Mouse (Mus musculus) MEL (cell line): ENCODE measurements around the gene Acot13. TPM values are rescaled to one million over a fixed set of nuclear protein-coding genes. Genes with fewer than 3 reads are reported as not detected.

Source experiments
- DNase-seq: peaks from one replicate; pipeline ENCODE4 v3.0.0; 2011; ENCODE audit warnings: low read depth, low spot score
- H3K27ac ChIP-seq: 2 replicates; pipeline ENCODE4 v1.5.1; 2012; ENCODE audit warnings: low read depth, mild to moderate bottlenecking, control low read depth, low read length, moderate library complexity; ENCODE audit not compliant: control insufficient read depth
- H3K27me3 ChIP-seq, 2 experiments: fragments of 150-350 bp in 1 of 2; sonication (generic) in 1 of 2; 2 replicates each; pipeline ENCODE4 v1.6.1; 2012; ENCODE audit warnings: low read length in 2 of 2, mild to moderate bottlenecking in 2 of 2, improper control_type of control experiment in 1 of 2, moderate library complexity in 1 of 2; ENCODE audit not compliant: insufficient read depth in 2 of 2, control insufficient read depth in 1 of 2
- H3K36me3 ChIP-seq, 2 experiments: 2 replicates each; pipeline ENCODE4 v1.6.1; 2012 to 2014; ENCODE audit warnings: low read length in 2 of 2, improper control_type of control experiment in 1 of 2, inconsistent platforms in 1 of 2, mild to moderate bottlenecking in 1 of 2; ENCODE audit not compliant: insufficient read depth in 2 of 2, control insufficient read depth in 1 of 2
- H3K4me1 ChIP-seq, 2 experiments: fragments of 150-350 bp in 1 of 2; sonication (generic) in 1 of 2; 2 replicates each; pipeline ENCODE4 v1.6.1; 2012; ENCODE audit warnings: low read length in 2 of 2, improper control_type of control experiment in 1 of 2, mild to moderate bottlenecking in 1 of 2; ENCODE audit not compliant: insufficient read depth in 2 of 2, control insufficient read depth in 1 of 2
- H3K4me3 ChIP-seq, 2 experiments: fragments of 150-350 bp in 1 of 2; sonication (generic) in 1 of 2; 2 replicates each; pipeline ENCODE4 v1.5.1; 2012; ENCODE audit warnings: low read depth in 2 of 2, low read length in 2 of 2, mild to moderate bottlenecking in 2 of 2, moderate library complexity in 2 of 2, control low read depth in 1 of 2, improper control_type of control experiment in 1 of 2; ENCODE audit not compliant: control insufficient read depth in 1 of 2, insufficient read depth in 1 of 2
- H3K79me2 ChIP-seq: 2 replicates; pipeline ENCODE4 v1.6.1; 2012; ENCODE audit warnings: mild to moderate bottlenecking, low read length, moderate library complexity; ENCODE audit not compliant: control insufficient read depth, poor library complexity, insufficient read depth
- H3K9ac ChIP-seq: 2 replicates; pipeline ENCODE4 v1.6.1; 2012; ENCODE audit warnings: low read depth, mild to moderate bottlenecking, control low read depth, low read length, moderate library complexity; ENCODE audit not compliant: control insufficient read depth, poor library complexity, severe bottlenecking
- H3K9me3 ChIP-seq: fragments of 150-350 bp; sonication (generic); replicated peaks from 2 replicates; pipeline ENCODE4 v1.6.1; 2012; ENCODE audit warnings: mild to moderate bottlenecking, low read length, improper control_type of control experiment, moderate library complexity; ENCODE audit not compliant: insufficient read depth
- BHLHE40 ChIP-seq: IDR thresholded peaks from 2 replicates; pipeline ENCODE4 v1.6.1; 2012; ENCODE audit warnings: low read depth, mild to moderate bottlenecking, inconsistent platforms, low read length, improper control_type of control experiment, borderline replicate concordance
- CHD1 ChIP-seq: IDR thresholded peaks from 2 replicates; pipeline ENCODE4 v1.6.1; 2012; ENCODE audit warnings: low read depth, mild to moderate bottlenecking, inconsistent platforms, low read length, improper control_type of control experiment
- CHD2 ChIP-seq: IDR thresholded peaks from 2 replicates; pipeline ENCODE4 v1.6.1; 2011; ENCODE audit warnings: low read length, improper control_type of control experiment
- CTCF ChIP-seq, 3 experiments: IDR thresholded peaks in 2 of 3; conservative IDR thresholded peaks in 1 of 3; 2 replicates each; pipeline ENCODE4 v1.5.1; 2011 to 2012; ENCODE audit warnings: low read length in 3 of 3, low read depth in 2 of 3, mild to moderate bottlenecking in 2 of 3, improper control_type of control experiment in 1 of 3, inconsistent platforms in 1 of 3, mixed read lengths in 1 of 3, moderate library complexity in 1 of 3; ENCODE audit not compliant: control insufficient read depth in 1 of 3, insufficient read depth in 1 of 3, poor library complexity in 1 of 3, severe bottlenecking in 1 of 3
- E2F4 ChIP-seq: IDR thresholded peaks from 2 replicates; pipeline ENCODE4 v1.6.1; 2011; ENCODE audit warnings: low read depth, low read length, improper control_type of control experiment, borderline replicate concordance
- ELF1 ChIP-seq: IDR thresholded peaks from 2 replicates; pipeline ENCODE4 v1.6.1; 2014; ENCODE audit warnings: low read depth, mild to moderate bottlenecking, inconsistent platforms, low read length, improper control_type of control experiment, moderate library complexity
- ETS1 ChIP-seq: IDR thresholded peaks from 2 replicates; pipeline ENCODE4 v1.6.1; 2012; ENCODE audit warnings: low read depth, mild to moderate bottlenecking, inconsistent platforms, low read length, improper control_type of control experiment, moderate library complexity
- GABPA ChIP-seq: IDR thresholded peaks from 2 replicates; pipeline ENCODE4 v1.6.1; 2012; ENCODE audit warnings: low read depth, mild to moderate bottlenecking, inconsistent platforms, low read length, improper control_type of control experiment, moderate library complexity
- GATA1 ChIP-seq: IDR thresholded peaks from 2 replicates; pipeline ENCODE4 v1.6.1; 2011; ENCODE audit warnings: low read depth, low read length, improper control_type of control experiment
- HCFC1 ChIP-seq: IDR thresholded peaks from 2 replicates; pipeline ENCODE4 v1.6.1; 2012; ENCODE audit warnings: low read depth, mild to moderate bottlenecking, inconsistent platforms, low read length, improper control_type of control experiment, moderate library complexity
- JUND ChIP-seq: IDR thresholded peaks from 2 replicates; pipeline ENCODE4 v1.6.1; 2011; ENCODE audit warnings: low read depth, mild to moderate bottlenecking, improper control_type of control experiment, low read length
- KAT2A ChIP-seq: conservative IDR thresholded peaks from 2 replicates; pipeline ENCODE4 v1.6.1; 2012; ENCODE audit warnings: low read depth, low read length, improper control_type of control experiment, inconsistent platforms
- MAFK ChIP-seq: IDR thresholded peaks from 2 replicates; pipeline ENCODE4 v1.6.1; 2011; ENCODE audit warnings: low read depth, mild to moderate bottlenecking, low read length, improper control_type of control experiment, borderline replicate concordance
- MAX ChIP-seq: IDR thresholded peaks from 2 replicates; pipeline ENCODE4 v1.6.1; 2011; ENCODE audit warnings: low read length, improper control_type of control experiment
- MEF2A ChIP-seq: IDR thresholded peaks from 2 replicates; pipeline ENCODE4 v1.6.1; 2014; ENCODE audit warnings: low read depth, mild to moderate bottlenecking, inconsistent platforms, low read length, improper control_type of control experiment; ENCODE audit not compliant: poor library complexity, insufficient replicate concordance, severe bottlenecking; ENCODE audit errors: extremely low read depth
- MXI1 ChIP-seq: IDR thresholded peaks from 2 replicates; pipeline ENCODE4 v1.6.1; 2011; ENCODE audit warnings: mild to moderate bottlenecking, low read depth, low read length, improper control_type of control experiment
- MYB ChIP-seq: IDR thresholded peaks from 2 replicates; pipeline ENCODE4 v1.6.1; 2011; ENCODE audit warnings: mild to moderate bottlenecking, low read depth, low read length, improper control_type of control experiment
- MYC ChIP-seq: IDR thresholded peaks from 2 replicates; pipeline ENCODE4 v1.6.1; 2011; ENCODE audit warnings: low read depth, mild to moderate bottlenecking, low read length, improper control_type of control experiment, moderate library complexity
- NELFE ChIP-seq: IDR thresholded peaks from 2 replicates; pipeline ENCODE4 v1.6.1; 2011; ENCODE audit warnings: low read depth, low read length, improper control_type of control experiment
- NRF1 ChIP-seq: IDR thresholded peaks from 2 replicates; pipeline ENCODE4 v1.6.1; 2014; ENCODE audit warnings: low read depth, mild to moderate bottlenecking, inconsistent platforms, low read length, improper control_type of control experiment, moderate library complexity; ENCODE audit not compliant: poor library complexity, insufficient read depth, severe bottlenecking
- POLR2A ChIP-seq, 2 experiments: IDR thresholded peaks; 2 replicates each; pipeline ENCODE4 v1.6.1; 2011 to 2012; ENCODE audit warnings: low read length in 2 of 2, mild to moderate bottlenecking in 2 of 2, control low read depth in 1 of 2, improper control_type of control experiment in 1 of 2, low read depth in 1 of 2, moderate library complexity in 1 of 2; ENCODE audit not compliant: control insufficient read depth in 1 of 2, insufficient read depth in 1 of 2, poor library complexity in 1 of 2
- POLR2AphosphoS2 ChIP-seq: IDR thresholded peaks from 2 replicates; pipeline ENCODE4 v1.6.1; 2011; ENCODE audit warnings: low read length, improper control_type of control experiment
- POLR2AphosphoS5 ChIP-seq: IDR thresholded peaks from 2 replicates; pipeline ENCODE4 v1.6.1; 2012; ENCODE audit warnings: low read depth, borderline replicate concordance, mild to moderate bottlenecking, inconsistent platforms, low read length, moderate library complexity, mixed read lengths
- RCOR1 ChIP-seq: IDR thresholded peaks from 2 replicates; pipeline ENCODE4 v1.6.1; 2012; ENCODE audit warnings: low read depth, mild to moderate bottlenecking, inconsistent platforms, low read length, improper control_type of control experiment
- SIN3A ChIP-seq: IDR thresholded peaks from 2 replicates; pipeline ENCODE4 v1.6.1; 2012; ENCODE audit warnings: low read length, improper control_type of control experiment, inconsistent platforms
- SMC3 ChIP-seq: IDR thresholded peaks from 2 replicates; pipeline ENCODE4 v1.6.1; 2011; ENCODE audit warnings: low read depth, low read length, improper control_type of control experiment
- TAL1 ChIP-seq: IDR thresholded peaks from 2 replicates; pipeline ENCODE4 v1.6.1; 2012; ENCODE audit warnings: mild to moderate bottlenecking, inconsistent platforms, low read length, moderate library complexity, mixed read lengths
- TBP ChIP-seq: IDR thresholded peaks from 2 replicates; pipeline ENCODE4 v1.8.0; 2011; ENCODE audit warnings: low read depth, low read length, improper control_type of control experiment
- TCF12 ChIP-seq: IDR thresholded peaks from 2 replicates; pipeline ENCODE4 v1.6.1; 2014; ENCODE audit warnings: low read depth, mild to moderate bottlenecking, inconsistent platforms, low read length, improper control_type of control experiment, moderate library complexity
- UBTF ChIP-seq: IDR thresholded peaks from 2 replicates; pipeline ENCODE4 v1.6.1; 2012; ENCODE audit warnings: low read depth, mild to moderate bottlenecking, inconsistent platforms, low read length, improper control_type of control experiment, moderate library complexity, borderline replicate concordance; ENCODE audit not compliant: insufficient read depth
- USF1 ChIP-seq: IDR thresholded peaks from 2 replicates; pipeline ENCODE4 v1.6.1; 2014; ENCODE audit warnings: low read depth, mild to moderate bottlenecking, inconsistent platforms, low read length, improper control_type of control experiment, moderate library complexity
- USF2 ChIP-seq, 2 experiments: IDR thresholded peaks; 2 replicates each; pipeline ENCODE4 v1.6.1; 2011 to 2012; ENCODE audit warnings: improper control_type of control experiment in 2 of 2, low read length in 2 of 2, borderline replicate concordance in 1 of 2, inconsistent platforms in 1 of 2, low read depth in 1 of 2, mild to moderate bottlenecking in 1 of 2; ENCODE audit not compliant: insufficient read depth in 1 of 2
- ZC3H11A ChIP-seq: IDR thresholded peaks from 2 replicates; pipeline ENCODE4 v1.6.1; 2012; ENCODE audit warnings: low read depth, mild to moderate bottlenecking, inconsistent platforms, low read length, improper control_type of control experiment
- ZKSCAN1 ChIP-seq: IDR thresholded peaks from 2 replicates; pipeline ENCODE4 v1.6.1; 2012; ENCODE audit warnings: low read depth, mild to moderate bottlenecking, inconsistent platforms, low read length, improper control_type of control experiment, moderate library complexity
- ZMIZ1 ChIP-seq: IDR thresholded peaks from 2 replicates; pipeline ENCODE4 v1.6.1; 2012; ENCODE audit warnings: low read depth, mild to moderate bottlenecking, inconsistent platforms, low read length, improper control_type of control experiment, moderate library complexity
- ZNF384 ChIP-seq: IDR thresholded peaks from 2 replicates; pipeline ENCODE4 v1.6.1; 2012; ENCODE audit warnings: low read depth, mild to moderate bottlenecking, inconsistent platforms, low read length, improper control_type of control experiment
- polyA plus RNA-seq, 2 experiments: library from polyadenylated mRNA; stranded (reverse) in 1 of 2; unstranded in 1 of 2; fragments of >175 nt in 1 of 2; fragments of >200 nt in 1 of 2; gene quantifications; 2 replicates each; pipeline versions ENCODE4 v1.2.1 to v1.2.4; 2012; ENCODE audit warnings: low replicate concordance in 2 of 2, low read depth in 1 of 2; ENCODE audit not compliant: insufficient read length in 2 of 2, insufficient read depth in 1 of 2, missing spikeins in 1 of 2
- total RNA-seq: library from RNA; depleted of rRNA; stranded (reverse); fragments of 300-350 nt; gene quantifications from 2 replicates; pipeline ENCODE4 v1.2.3, GENCODE M21; 2012

The Acot13 gene
- total and polyA plus RNA-seq, 3 experiments, result 51.8 to 57.3 TPM; not detected in 1

DNA sequence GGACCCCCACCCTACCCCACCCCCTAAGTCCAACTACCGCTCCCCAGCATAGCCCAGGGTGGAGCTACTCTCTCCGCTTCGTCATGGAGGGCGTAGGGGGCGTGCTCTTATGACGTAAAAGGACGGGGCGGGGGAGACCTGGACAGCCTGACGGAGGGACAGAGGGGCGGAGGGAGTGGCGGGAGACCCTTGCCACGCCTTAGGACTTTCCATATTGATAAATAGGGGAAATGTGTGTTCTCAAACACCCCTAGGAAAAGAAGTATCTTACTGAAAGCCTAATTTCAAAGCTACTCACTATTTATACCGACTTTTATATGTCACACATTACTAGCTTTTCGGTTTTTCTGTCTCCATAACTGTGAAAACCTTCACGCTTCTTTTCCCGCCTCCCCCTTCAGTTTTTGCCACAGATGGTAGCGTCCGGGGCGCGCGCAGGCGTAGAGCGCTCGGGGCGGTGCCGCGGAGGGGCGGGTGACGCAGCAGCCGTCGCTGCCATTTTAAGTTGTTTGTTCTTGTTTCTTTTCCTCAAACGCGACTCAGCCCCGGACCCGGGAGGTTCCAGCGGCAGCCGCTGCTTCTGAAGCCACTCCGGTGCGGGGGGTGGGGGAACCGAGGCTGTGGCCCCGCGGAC lies 30.5 kb downstream of the Acot13 start:
- Histone ChIP-seq H3K27me3 (no peaks in the 10 kb centered on the region), H3K9ac (peak overlapping the region; percentile 98), H3K27ac (peak overlapping the region; percentile 98), H3K79me2 (peaks cover 41% of the 10 kb centered on the region), H3K4me3 (peak overlapping the region; percentile 87 to 100), H3K9me3 (no peaks in the 10 kb centered on the region), H3K36me3 (peaks cover 12 to 21% of the 10 kb centered on the region in 2 experiments), H3K4me1 (peaks cover 8 to 10% of the 10 kb centered on the region in 2 experiments)
- peak; percentile 98 for DNase-seq
- TF ChIP-seq HCFC1 (peak; percentile 86), JUND (no peak), SIN3A (peak; percentile 90), ELF1 (peak; percentile 23; the same call in 1 of the 2 replicates), POLR2AphosphoS5 (no peak; the same call in 1 of the 2 replicates), MEF2A (no peak), CTCF (IDR thresholded peaks at IDR 0.05 in 2 of 3, conservative IDR thresholded peaks at IDR 0.05 in 1 of 3; ENCODE audit: control insufficient read depth in 1 of 3, insufficient read depth in 1 of 3, low read depth in 2 of 3, low read length in 3 of 3, poor library complexity in 1 of 3, severe bottlenecking in 1 of 3) (no peak), MYC (peak; percentile 56; the same call in 1 of the 2 replicates), ZC3H11A (peak; percentile 3; the same call in 1 of the 2 replicates), USF2 (IDR thresholded peaks at IDR 0.05; ENCODE audit: borderline replicate concordance in 1 of 2, insufficient read depth in 1 of 2, low read depth in 1 of 2, low read length in 2 of 2) (no peak), TCF12 (peak; percentile 79), MAX (peak; percentile 62), NELFE (peak; percentile 100), POLR2A (IDR thresholded peaks at IDR 0.05; ENCODE audit: control insufficient read depth in 1 of 2, insufficient read depth in 1 of 2, low read depth in 1 of 2, low read length in 2 of 2, poor library complexity in 1 of 2) (peak; percentile 97 to 98), E2F4 (peak; percentile 83), MYB (0 out of 2 replicates have a peak, but pooled peaks have one; percentile 27), NRF1 (peak; percentile 93), MAFK (no peak), TAL1 (no peak), ZMIZ1 (peak; percentile 99), GATA1 (no peak), CHD1 (peak; percentile 100), SMC3 (no peak), BHLHE40 (0 out of 2 replicates have a peak, but pooled peaks have one; percentile 52), POLR2AphosphoS2 (peak; percentile 98), UBTF (no peak), ETS1 (peak; percentile 57), ZKSCAN1 (no peak), RCOR1 (0 out of 2 replicates have a peak, but pooled peaks have one; percentile 17), TBP (peak; percentile 96), GABPA (peak; percentile 30; the same call in 1 of the 2 replicates), USF1 (0 out of 2 replicates have a peak, but pooled peaks have one; percentile 4), MXI1 (peak; percentile 80), KAT2A (no peak; the same call in 1 of the 2 replicates), ZNF384 (no peak), CHD2 (no peak)
